Mouse (Mus musculus) megakaryocyte progenitor cell, adult 5-6 weeks (primary cell): ENCODE data around the gene Olfr543. TPM values are rescaled to one million over a fixed set of nuclear protein-coding genes. Genes with fewer than 3 reads are reported as not detected.

Experiments
- ATAC-seq: replicated peaks from 2 replicates; pipeline ENCODE4 v1.8.0; 2016; ENCODE audit warnings: mild to moderate bottlenecking, moderate TSS enrichment, inconsistent platforms; ENCODE audit not compliant: poor library complexity
- total RNA-seq, 2 experiments: library from RNA; stranded (forward) in 1 of 2; stranded (reverse) in 1 of 2; fragments of 157-497, 149-512 nt in 1 of 2; fragments of 200-1000 nt in 1 of 2; gene quantifications; 2 replicates each; pipeline versions ENCODE4 v1.2.3 to v1.2.4; 2015 to 2017

The Olfr543 gene
- total RNA-seq, 2 experiments from 2014 or later: not detected

- ATAC-seq: no peak
Observed at GRCm38 (mm10) chr7:102477377-102477776, 4.1 kb downstream of the Olfr543 start.

- ATAC-seq: no peak
Observed at GRCm38 (mm10) chr7:102476601-102477000, 4.9 kb downstream of the Olfr543 start.

- ATAC-seq: no peak
Observed at GRCm38 (mm10) chr7:102472675-102473074, 8.8 kb downstream of the Olfr543 start.

- ATAC-seq: no peak
Observed at GRCm38 (mm10) chr7:102467566-102467965, 13.9 kb downstream of the Olfr543 start.

GRCm38 (mm10) chr7:102458618-102459380 lies 22.7 kb downstream of the Olfr543 start:
- ATAC-seq: peak; percentile 20; the same call in 1 of the 2 replicates

- ATAC-seq: no peak
Observed at GRCm38 (mm10) chr7:102446438-102446837, 35.0 kb downstream of the Olfr543 start.

GRCm38 (mm10) chr7:102444301-102444700 lies 37.2 kb downstream of the Olfr543 start:
- ATAC-seq: peak; percentile 53

- no peak for ATAC-seq
Observed at GRCm38 (mm10) chr7:102442432-102442831, 39.0 kb downstream of the Olfr543 start.

GRCm38 (mm10) chr7:102441657-102442391 lies 39.7 kb downstream of the Olfr543 start, which contains the start of gene Rrm1:
Gene Rrm1 (plus strand): TSS chr7:102441695.
- peak; percentile 93 for ATAC-seq

GRCm38 (mm10) chr7:102440822-102441656 lies 40.4 kb downstream of the Olfr543 start:
- no peak for ATAC-seq

GRCm38 (mm10) chr7:102434344-102434743 lies 47.1 kb downstream of the Olfr543 start:
- peak; percentile 53 for ATAC-seq

Other genes with a start within 250 kb of the Olfr543 start
- gene Rhog, start 225.6 kb downstream of the Olfr543 start, total RNA-seq (2015): 208 and 213 TPM in 2 replicates
- 44.7 and 47.3 TPM in 2 replicates for gene Rhog, start 225.6 kb downstream of the Olfr543 start, total RNA-seq (2017)
- 22.4 and 23.5 TPM in 2 replicates for gene Stim1, start 213.9 kb downstream of the Olfr543 start, total RNA-seq (2015)
- gene Stim1, start 213.9 kb downstream of the Olfr543 start, total RNA-seq (2017): 33.5 and 36.4 TPM in 2 replicates
- gene Rrm1, start 40.0 kb downstream of the Olfr543 start, total RNA-seq (2015): 245 and 255 TPM in 2 replicates
- gene Rrm1, start 40.0 kb downstream of the Olfr543 start, total RNA-seq (2017): 673 and 874 TPM in 2 replicates
- not detected in 2 replicates for gene Olfr544, start 6.6 kb upstream of the Olfr543 start, total RNA-seq (2015)
- not detected in 2 replicates for gene Olfr544, start 6.6 kb upstream of the Olfr543 start, total RNA-seq (2017)
- gene Olfr545, start 17.9 kb upstream of the Olfr543 start, total RNA-seq (2015): not detected in 2 replicates
- not detected in 2 replicates for gene Olfr545, start 17.9 kb upstream of the Olfr543 start, total RNA-seq (2017)
- gene Olfr547, start 53.1 kb upstream of the Olfr543 start, total RNA-seq (2015): not detected in 2 replicates
- not detected in 2 replicates for gene Olfr547, start 53.1 kb upstream of the Olfr543 start, total RNA-seq (2017)
- not detected in 2 replicates for gene Olfr548-ps1, start 59.2 kb upstream of the Olfr543 start, total RNA-seq (2015)
- gene Olfr548-ps1, start 59.2 kb upstream of the Olfr543 start, total RNA-seq (2017): not detected in 2 replicates
- gene Olfr549, start 68.2 kb upstream of the Olfr543 start, total RNA-seq (2015): not detected in 2 replicates
- gene Olfr549, start 68.2 kb upstream of the Olfr543 start, total RNA-seq (2017): not detected in 2 replicates
- 7.4 and 11.5 TPM in 2 replicates for gene Trim21, start 83.8 kb upstream of the Olfr543 start, total RNA-seq (2015)
- gene Trim21, start 83.8 kb upstream of the Olfr543 start, total RNA-seq (2017): 29.3 and 45.8 TPM in 2 replicates
- gene Olfr550, start 89.8 kb upstream of the Olfr543 start, total RNA-seq (2015): 0.27 TPM in 1 of 2 replicates, not detected in the other
- not detected in 2 replicates for gene Olfr550, start 89.8 kb upstream of the Olfr543 start, total RNA-seq (2017)
- not detected in 2 replicates for gene Olfr551, start 110.2 kb upstream of the Olfr543 start, total RNA-seq (2015)
- not detected in 2 replicates for gene Olfr551, start 110.2 kb upstream of the Olfr543 start, total RNA-seq (2017)
- 0.10 TPM in 1 of 2 replicates, not detected in the other for gene Olfr552, start 116.1 kb upstream of the Olfr543 start, total RNA-seq (2015)
- not detected in 2 replicates for gene Olfr552, start 116.1 kb upstream of the Olfr543 start, total RNA-seq (2017)
- gene Olfr553, start 136.5 kb upstream of the Olfr543 start, total RNA-seq (2015): not detected in 2 replicates
- gene Olfr553, start 136.5 kb upstream of the Olfr543 start, total RNA-seq (2017): not detected in 2 replicates
- not detected in 2 replicates for gene Olfr554, start 156.8 kb upstream of the Olfr543 start, total RNA-seq (2015)
- not detected in 2 replicates for gene Olfr554, start 156.8 kb upstream of the Olfr543 start, total RNA-seq (2017)
- not detected in 2 replicates for gene Olfr555, start 177.1 kb upstream of the Olfr543 start, total RNA-seq (2015)
- not detected in 2 replicates for gene Olfr555, start 177.1 kb upstream of the Olfr543 start, total RNA-seq (2017)
- gene Olfr556, start 183.2 kb upstream of the Olfr543 start, total RNA-seq (2015): not detected in 2 replicates
- gene Olfr556, start 183.2 kb upstream of the Olfr543 start, total RNA-seq (2017): not detected in 2 replicates
- 6.1 and 6.4 TPM in 2 replicates for gene Trim68, start 205.6 kb upstream of the Olfr543 start, total RNA-seq (2015)
- 4.8 and 5.6 TPM in 2 replicates for gene Trim68, start 205.6 kb upstream of the Olfr543 start, total RNA-seq (2017)
- gene Olfr557, start 214.2 kb upstream of the Olfr543 start, total RNA-seq (2015): not detected in 2 replicates
- gene Olfr557, start 214.2 kb upstream of the Olfr543 start, total RNA-seq (2017): 0.24 TPM in 1 of 2 replicates, not detected in the other
- not detected in 2 replicates for gene Olfr558, start 220.5 kb upstream of the Olfr543 start, total RNA-seq (2015)
- not detected in 2 replicates for gene Olfr558, start 220.5 kb upstream of the Olfr543 start, total RNA-seq (2017)
- gene Olfr33, start 237.4 kb upstream of the Olfr543 start, total RNA-seq (2015): not detected in 2 replicates
- gene Olfr33, start 237.4 kb upstream of the Olfr543 start, total RNA-seq (2017): not detected in 2 replicates
- not detected in 2 replicates for gene Olfr559, start 245.8 kb upstream of the Olfr543 start, total RNA-seq (2015)
- not detected in 2 replicates for gene Olfr559, start 245.8 kb upstream of the Olfr543 start, total RNA-seq (2017)